Mouse (Mus musculus) stomach, embryonic 14.5 days (tissue): ENCODE data around the gene Mpzl2. TPM values are rescaled to one million over a fixed set of nuclear protein-coding genes. Genes with fewer than 3 reads are reported as not detected.

ENCODE experiments used
- ATAC-seq: fragments of 200-750 bp; cut with Nextera tagmentation; 2 replicates; pipeline ENCODE4 v1.8.0; 2017; ENCODE audit warnings: low read depth, moderate TSS enrichment; ENCODE audit not compliant: insufficient number of reproducible peaks, insufficient read depth, low FRiP score
- H3K27ac ChIP-seq: fragments of 300-500 bp; sonication (generic); 2 replicates; pipeline ENCODE4 v1.5.1; 2014; ENCODE audit warnings: mild to moderate bottlenecking, low read length, moderate library complexity, mixed read lengths
- H3K27me3 ChIP-seq: fragments of 300-500 bp; sonication (generic); 2 replicates; pipeline ENCODE4 v1.6.1; 2014; ENCODE audit warnings: low read length, control low read depth, mixed read lengths; ENCODE audit not compliant: control insufficient read depth, insufficient read depth
- H3K36me3 ChIP-seq: fragments of 300-500 bp; sonication (generic); 2 replicates; pipeline ENCODE4 v1.6.1; 2014; ENCODE audit warnings: mild to moderate bottlenecking, control low read depth, low read length, moderate library complexity, mixed read lengths; ENCODE audit not compliant: control insufficient read depth, insufficient read depth
- H3K4me1 ChIP-seq: fragments of 300-500 bp; sonication (generic); 2 replicates; pipeline ENCODE4 v1.6.1; 2014; ENCODE audit warnings: low read length, control low read depth, mixed read lengths; ENCODE audit not compliant: control insufficient read depth, insufficient read depth
- H3K4me2 ChIP-seq: fragments of 300-500 bp; sonication (generic); replicated peaks from 2 replicates; pipeline ENCODE4 v1.6.1; 2014; ENCODE audit warnings: low read depth, low read length, control low read depth
- H3K4me3 ChIP-seq: fragments of 300-500 bp; sonication (generic); 2 replicates; pipeline ENCODE4 v1.5.1; 2014; ENCODE audit warnings: low read depth, low read length, control low read depth
- H3K9ac ChIP-seq: fragments of 300-500 bp; sonication (generic); replicated peaks from 2 replicates; pipeline ENCODE4 v1.6.1; 2014; ENCODE audit warnings: low read depth, mild to moderate bottlenecking, control low read depth, low read length, moderate library complexity, mixed read lengths
- H3K9me3 ChIP-seq: fragments of 300-500 bp; sonication (generic); 2 replicates; pipeline ENCODE4 v1.6.1; 2016; ENCODE audit warnings: low read depth, low read length, control low read depth; ENCODE audit not compliant: control insufficient read depth
- WGBS: fragments of 180-500 bp; shearing (Covaris S2); extraction: QIAGEN DNeasy Blood & Tissue Kit; methylation state at CpG from one replicate; pipeline ENCODE4 v1.1.7; 2014; 5-methylcytosine and 5-hydroxymethylcytosine counted together
- polyA plus RNA-seq: library from polyadenylated mRNA; unstranded; fragments of >200 nt; fragmentation: Nextera tagmentation; extraction: Ambion mirVana; gene quantifications from 2 replicates; pipeline ENCODE4 v1.2.1, GENCODE M21; 2014

Mpzl2 gene
- polyA plus RNA-seq, 1 experiment from 2014 or later = 28.6 TPM

DNA sequence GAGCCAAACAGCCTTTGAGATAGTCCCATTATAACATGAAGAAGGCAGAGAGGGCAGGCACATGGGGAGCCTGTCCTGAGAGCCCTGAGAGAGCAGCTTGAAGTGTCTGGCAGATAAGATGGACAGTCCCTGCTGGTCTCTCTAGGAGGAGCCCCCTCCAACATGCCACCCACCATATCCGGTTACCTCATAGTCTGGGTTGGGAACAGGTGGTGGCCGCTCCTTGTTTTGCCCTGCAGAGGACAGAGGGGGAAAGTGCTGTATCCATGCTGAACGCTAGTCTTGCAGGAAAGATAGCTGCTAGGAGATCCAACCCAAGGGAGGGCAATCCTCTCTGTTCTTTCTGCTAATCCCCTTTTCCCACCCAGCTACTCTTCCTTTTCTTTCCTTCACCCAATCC is 39.4 kb upstream of the Mpzl2 start:
- Histone ChIP-seq H3K4me3 (no peak overlapping the region), H3K9me3 (no peaks in the 10 kb centered on the region), H3K9ac (no peak overlapping the region), H3K36me3 (no peaks in the 10 kb centered on the region), H3K27ac (no peak overlapping the region), H3K4me2 (no peak overlapping the region), H3K4me1 (no peaks in the 10 kb centered on the region), H3K27me3 (no peaks in the 10 kb centered on the region)
- 69% methylated on average over 3 of the region's 3 CpGs for WGBS
- ATAC-seq = no peak

GRCm38 (mm10) chr9:45007404-45007803 is 32.2 kb upstream of the Mpzl2 start:
- no peak for ATAC-seq
- Histone ChIP-seq H3K27ac (no peak overlapping the region), H3K36me3 (no peaks in the 10 kb centered on the region), H3K4me2 (no peak overlapping the region), H3K4me3 (no peak overlapping the region), H3K9me3 (no peaks in the 10 kb centered on the region), H3K4me1 (no peaks in the 10 kb centered on the region), H3K9ac (no peak overlapping the region), H3K27me3 (no peaks in the 10 kb centered on the region)
- 68% methylated on average over 12 of the region's 12 CpGs for WGBS

- no peaks in the 10 kb centered on the region for H3K4me1 ChIP-seq
- H3K27me3 ChIP-seq = no peaks in the 10 kb centered on the region
- no peak for ATAC-seq
- 80% methylated on average over 4 of the region's 4 CpGs for WGBS
- H3K36me3 ChIP-seq = no peaks in the 10 kb centered on the region
- no peaks in the 10 kb centered on the region for H3K9me3 ChIP-seq
- no peak overlapping the region for H3K27ac ChIP-seq
- no peak overlapping the region for H3K4me2 ChIP-seq
- H3K9ac ChIP-seq = no peak overlapping the region
- H3K4me3 ChIP-seq = no peak overlapping the region
These were observed 31.3 kb upstream of the Mpzl2 start for GRCm38 (mm10) chr9:45008342-45008741.

- 82% methylated on average over 19 of the region's 19 CpGs for WGBS
- Histone ChIP-seq H3K27ac (no peak within 1 kb of the TSS), H3K4me1 (no peaks in the 10 kb centered on the region), H3K9me3 (no peaks in the 10 kb centered on the region), H3K4me2 (no peak within 1 kb of the TSS), H3K9ac (no peak within 1 kb of the TSS), H3K36me3 (no peaks in the 10 kb centered on the region), H3K27me3 (no peaks in the 10 kb centered on the region), H3K4me3 (no peak within 1 kb of the TSS)
- no peak for ATAC-seq
These were observed 30.2 kb upstream of the Mpzl2 start, which contains the start of gene Cd3e for GRCm38 (mm10) chr9:45009180-45010078. TSS of gene Cd3e (minus strand) at chr9:45009627.

GRCm38 (mm10) chr9:45010461-45010860 is 29.1 kb upstream of the Mpzl2 start:
- Histone ChIP-seq H3K9me3 (no peaks in the 10 kb centered on the region), H3K27me3 (no peaks in the 10 kb centered on the region), H3K36me3 (no peaks in the 10 kb centered on the region), H3K4me1 (no peaks in the 10 kb centered on the region), H3K27ac (no peak overlapping the region), H3K4me3 (no peak overlapping the region), H3K4me2 (no peak overlapping the region), H3K9ac (no peak overlapping the region)
- WGBS = 69% methylated on average over 4 of the region's 4 CpGs
- no peak for ATAC-seq

DNA sequence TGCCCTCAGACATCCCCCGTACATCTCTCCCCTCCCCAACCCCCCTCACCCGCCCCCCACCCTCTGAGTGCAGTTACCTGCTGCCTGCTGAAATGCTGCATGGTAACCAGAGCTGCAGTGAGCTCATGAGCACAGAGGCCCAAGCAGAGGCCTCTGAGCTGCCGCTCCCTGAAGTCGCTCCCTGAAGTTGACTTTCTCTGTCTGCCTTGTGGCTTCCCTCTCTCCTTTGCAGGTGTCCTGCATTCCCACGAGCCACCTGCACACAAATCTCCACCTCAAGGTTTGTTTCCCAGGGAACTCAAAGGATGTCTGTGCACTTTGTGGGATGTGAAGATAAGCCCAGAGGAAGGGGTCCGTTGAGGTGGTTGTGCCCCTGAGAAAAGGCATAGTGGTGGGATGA is 28.3 kb upstream of the Mpzl2 start:
- Histone ChIP-seq H3K27me3 (no peaks in the 10 kb centered on the region), H3K9ac (no peak overlapping the region), H3K4me2 (no peak overlapping the region), H3K36me3 (no peaks in the 10 kb centered on the region), H3K4me1 (no peaks in the 10 kb centered on the region), H3K4me3 (no peak overlapping the region), H3K27ac (no peak overlapping the region), H3K9me3 (no peaks in the 10 kb centered on the region)
- no peak for ATAC-seq
- WGBS = 39% methylated on average over 6 of the region's 6 CpGs

DNA sequence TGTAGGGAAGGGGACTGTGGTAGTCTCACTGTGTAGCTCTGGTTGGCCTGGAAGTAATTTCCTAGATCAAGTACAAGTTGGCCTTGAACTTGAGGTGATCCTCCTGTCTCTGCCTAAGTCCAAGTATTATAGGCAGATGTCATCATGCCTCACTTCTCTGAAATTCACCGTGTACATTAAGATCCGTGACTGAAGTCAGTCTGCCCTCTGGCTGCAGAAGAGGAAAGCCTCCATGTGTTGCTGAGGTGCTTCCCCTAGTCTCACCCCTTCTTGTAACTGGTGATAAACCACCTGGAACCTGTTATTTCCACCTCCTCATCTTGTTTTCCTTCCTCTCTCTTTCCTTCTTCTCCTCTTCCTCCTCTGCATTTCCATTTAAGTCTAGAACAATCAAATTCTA is 24.7 kb upstream of the Mpzl2 start:
- no peak overlapping the region for H3K27ac ChIP-seq
- no peak overlapping the region for H3K9ac ChIP-seq

DNA sequence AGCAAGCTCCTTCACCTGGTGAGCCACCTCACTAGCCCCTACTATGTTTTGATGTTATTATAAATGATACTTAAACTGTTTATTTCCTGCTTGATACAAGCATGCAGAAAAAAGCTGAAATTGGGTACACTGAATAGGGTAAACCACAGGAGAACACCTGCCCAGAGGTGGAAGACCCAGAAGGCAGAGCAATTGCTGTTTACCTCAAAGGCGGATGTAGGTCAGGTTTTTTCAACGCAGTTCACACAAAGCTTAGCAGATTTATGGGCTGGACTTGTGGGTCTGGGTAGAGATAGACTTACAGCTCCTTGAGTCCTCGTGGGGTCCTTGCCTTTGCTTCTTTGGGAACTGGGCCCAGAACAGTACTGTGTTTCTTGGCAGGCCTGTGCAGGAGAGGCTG is 23.8 kb upstream of the Mpzl2 start:
- no peak for ATAC-seq
- no peaks in the 10 kb centered on the region for H3K36me3 ChIP-seq
- H3K4me3 ChIP-seq = no peak overlapping the region
- no peaks in the 10 kb centered on the region for H3K4me1 ChIP-seq
- no peak overlapping the region for H3K4me2 ChIP-seq
- no peaks in the 10 kb centered on the region for H3K27me3 ChIP-seq
- H3K9ac ChIP-seq = no peak overlapping the region
- H3K27ac ChIP-seq = no peak overlapping the region
- H3K9me3 ChIP-seq = no peaks in the 10 kb centered on the region
- 60% methylated on average over 3 of the region's 3 CpGs for WGBS

More for the DNA sequence above, 24.7 kb upstream of the Mpzl2 start:
- Histone ChIP-seq H3K4me1 (no peaks in the 10 kb centered on the region), H3K4me2 (no peak overlapping the region), H3K27me3 (no peaks in the 10 kb centered on the region), H3K36me3 (no peaks in the 10 kb centered on the region), H3K9me3 (no peaks in the 10 kb centered on the region), H3K4me3 (no peak overlapping the region)
- 41% methylated on average over 2 of the region's 2 CpGs for WGBS
- ATAC-seq = no peak

DNA sequence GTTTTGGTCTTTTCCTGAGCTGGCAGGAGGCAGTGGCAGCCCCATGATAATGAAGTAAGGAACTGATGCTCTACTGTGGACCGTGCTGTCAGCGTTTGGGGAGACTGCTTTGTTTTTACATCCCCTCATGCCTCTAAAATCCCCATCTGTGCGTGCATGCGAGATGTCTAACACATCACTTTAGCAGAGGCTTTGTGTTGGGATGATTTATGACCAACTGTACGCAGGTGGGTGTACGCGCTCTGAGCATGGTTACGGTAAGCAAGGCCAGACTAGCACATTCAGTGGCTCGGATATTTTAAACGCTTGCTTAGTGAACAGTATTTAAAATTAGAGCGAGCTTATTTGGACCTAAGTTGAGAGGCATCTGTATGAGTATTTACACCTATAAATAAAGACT is 21.6 kb upstream of the Mpzl2 start:
- Histone ChIP-seq H3K27me3 (no peaks in the 10 kb centered on the region), H3K4me2 (no peak overlapping the region), H3K27ac (no peak overlapping the region), H3K4me3 (no peak overlapping the region), H3K9ac (no peak overlapping the region), H3K9me3 (no peaks in the 10 kb centered on the region), H3K36me3 (no peaks in the 10 kb centered on the region), H3K4me1 (no peaks in the 10 kb centered on the region)
- no peak for ATAC-seq
- WGBS = 70% methylated on average over 11 of the region's 11 CpGs
